Mouse (Mus musculus) MEL (cell line): ENCODE measurements at regions not wholly inside any gene's neighbourhood (a gene's known extent, or its start where the extent isn't known, plus 50 kb on each side); places are given as distances from the start of the nearest gene placed in this dataset.

ENCODE experiments used
- DNase-seq: peaks from one replicate; pipeline ENCODE4 v3.0.0; 2011; ENCODE audit warnings: low read depth, low spot score
- H3K27ac ChIP-seq: 2 replicates; pipeline ENCODE4 v1.5.1; 2012; ENCODE audit warnings: low read depth, mild to moderate bottlenecking, control low read depth, low read length, moderate library complexity; ENCODE audit not compliant: control insufficient read depth
- H3K27me3 ChIP-seq, 2 experiments: fragments of 150-350 bp in 1 of 2; sonication (generic) in 1 of 2; 2 replicates each; pipeline ENCODE4 v1.6.1; 2012; ENCODE audit warnings: low read length in 2 of 2, mild to moderate bottlenecking in 2 of 2, improper control_type of control experiment in 1 of 2, moderate library complexity in 1 of 2; ENCODE audit not compliant: insufficient read depth in 2 of 2, control insufficient read depth in 1 of 2
- H3K36me3 ChIP-seq, 2 experiments: 2 replicates each; pipeline ENCODE4 v1.6.1; 2012 to 2014; ENCODE audit warnings: low read length in 2 of 2, improper control_type of control experiment in 1 of 2, inconsistent platforms in 1 of 2, mild to moderate bottlenecking in 1 of 2; ENCODE audit not compliant: insufficient read depth in 2 of 2, control insufficient read depth in 1 of 2
- H3K4me1 ChIP-seq, 2 experiments: fragments of 150-350 bp in 1 of 2; sonication (generic) in 1 of 2; 2 replicates each; pipeline ENCODE4 v1.6.1; 2012; ENCODE audit warnings: low read length in 2 of 2, improper control_type of control experiment in 1 of 2, mild to moderate bottlenecking in 1 of 2; ENCODE audit not compliant: insufficient read depth in 2 of 2, control insufficient read depth in 1 of 2
- H3K4me3 ChIP-seq, 2 experiments: fragments of 150-350 bp in 1 of 2; sonication (generic) in 1 of 2; 2 replicates each; pipeline ENCODE4 v1.5.1; 2012; ENCODE audit warnings: low read depth in 2 of 2, low read length in 2 of 2, mild to moderate bottlenecking in 2 of 2, moderate library complexity in 2 of 2, control low read depth in 1 of 2, improper control_type of control experiment in 1 of 2; ENCODE audit not compliant: control insufficient read depth in 1 of 2, insufficient read depth in 1 of 2
- H3K79me2 ChIP-seq: 2 replicates; pipeline ENCODE4 v1.6.1; 2012; ENCODE audit warnings: mild to moderate bottlenecking, low read length, moderate library complexity; ENCODE audit not compliant: control insufficient read depth, poor library complexity, insufficient read depth
- H3K9ac ChIP-seq: 2 replicates; pipeline ENCODE4 v1.6.1; 2012; ENCODE audit warnings: low read depth, mild to moderate bottlenecking, control low read depth, low read length, moderate library complexity; ENCODE audit not compliant: control insufficient read depth, poor library complexity, severe bottlenecking
- H3K9me3 ChIP-seq: fragments of 150-350 bp; sonication (generic); replicated peaks from 2 replicates; pipeline ENCODE4 v1.6.1; 2012; ENCODE audit warnings: mild to moderate bottlenecking, low read length, improper control_type of control experiment, moderate library complexity; ENCODE audit not compliant: insufficient read depth
- E2F4 ChIP-seq: IDR thresholded peaks from 2 replicates; pipeline ENCODE4 v1.6.1; 2011; ENCODE audit warnings: low read depth, low read length, improper control_type of control experiment, borderline replicate concordance
- ELF1 ChIP-seq: IDR thresholded peaks from 2 replicates; pipeline ENCODE4 v1.6.1; 2014; ENCODE audit warnings: low read depth, mild to moderate bottlenecking, inconsistent platforms, low read length, improper control_type of control experiment, moderate library complexity
- GATA1 ChIP-seq: IDR thresholded peaks from 2 replicates; pipeline ENCODE4 v1.6.1; 2011; ENCODE audit warnings: low read depth, low read length, improper control_type of control experiment
- HCFC1 ChIP-seq: IDR thresholded peaks from 2 replicates; pipeline ENCODE4 v1.6.1; 2012; ENCODE audit warnings: low read depth, mild to moderate bottlenecking, inconsistent platforms, low read length, improper control_type of control experiment, moderate library complexity
- KAT2A ChIP-seq: conservative IDR thresholded peaks from 2 replicates; pipeline ENCODE4 v1.6.1; 2012; ENCODE audit warnings: low read depth, low read length, improper control_type of control experiment, inconsistent platforms
- MAFK ChIP-seq: IDR thresholded peaks from 2 replicates; pipeline ENCODE4 v1.6.1; 2011; ENCODE audit warnings: low read depth, mild to moderate bottlenecking, low read length, improper control_type of control experiment, borderline replicate concordance
- MXI1 ChIP-seq: IDR thresholded peaks from 2 replicates; pipeline ENCODE4 v1.6.1; 2011; ENCODE audit warnings: mild to moderate bottlenecking, low read depth, low read length, improper control_type of control experiment
- MYC ChIP-seq: IDR thresholded peaks from 2 replicates; pipeline ENCODE4 v1.6.1; 2011; ENCODE audit warnings: low read depth, mild to moderate bottlenecking, low read length, improper control_type of control experiment, moderate library complexity
- NRF1 ChIP-seq: IDR thresholded peaks from 2 replicates; pipeline ENCODE4 v1.6.1; 2014; ENCODE audit warnings: low read depth, mild to moderate bottlenecking, inconsistent platforms, low read length, improper control_type of control experiment, moderate library complexity; ENCODE audit not compliant: poor library complexity, insufficient read depth, severe bottlenecking
- POLR2A ChIP-seq, 2 experiments: IDR thresholded peaks; 2 replicates each; pipeline ENCODE4 v1.6.1; 2011 to 2012; ENCODE audit warnings: low read length in 2 of 2, mild to moderate bottlenecking in 2 of 2, control low read depth in 1 of 2, improper control_type of control experiment in 1 of 2, low read depth in 1 of 2, moderate library complexity in 1 of 2; ENCODE audit not compliant: control insufficient read depth in 1 of 2, insufficient read depth in 1 of 2, poor library complexity in 1 of 2
- RAD21 ChIP-seq: IDR thresholded peaks from 2 replicates; pipeline ENCODE4 v1.6.1; 2011; ENCODE audit warnings: mild to moderate bottlenecking, low read depth, low read length, improper control_type of control experiment
- SIN3A ChIP-seq: IDR thresholded peaks from 2 replicates; pipeline ENCODE4 v1.6.1; 2012; ENCODE audit warnings: low read length, improper control_type of control experiment, inconsistent platforms
- SMC3 ChIP-seq: IDR thresholded peaks from 2 replicates; pipeline ENCODE4 v1.6.1; 2011; ENCODE audit warnings: low read depth, low read length, improper control_type of control experiment
- ZC3H11A ChIP-seq: IDR thresholded peaks from 2 replicates; pipeline ENCODE4 v1.6.1; 2012; ENCODE audit warnings: low read depth, mild to moderate bottlenecking, inconsistent platforms, low read length, improper control_type of control experiment
- ZNF384 ChIP-seq: IDR thresholded peaks from 2 replicates; pipeline ENCODE4 v1.6.1; 2012; ENCODE audit warnings: low read depth, mild to moderate bottlenecking, inconsistent platforms, low read length, improper control_type of control experiment

GRCm38 (mm10) chr16:31536328-31536727 lies 114.2 kb downstream of the Bdh1 start:
- peaks cover 2 to 30% of the 10 kb centered on the region in 2 experiments; a peak in 3 of 4 replicates for H3K4me1 ChIP-seq
- H3K9ac ChIP-seq = no peak overlapping the region
- no peak overlapping the region for H3K27ac ChIP-seq
- TF ChIP-seq RAD21 (no peak), NRF1 (no peak), KAT2A (no peak), POLR2A (IDR thresholded peaks at IDR 0.05; ENCODE audit: control insufficient read depth in 1 of 2, insufficient read depth in 1 of 2, low read depth in 1 of 2, low read length in 2 of 2, poor library complexity in 1 of 2) (no peak), ZNF384 (no peak), MAFK (no peak), MXI1 (no peak), MYC (no peak), ELF1 (no peak), SIN3A (no peak)
- H3K4me3 ChIP-seq = no peak overlapping the region
- H3K27me3 ChIP-seq = no peaks in the 10 kb centered on the region
- no peaks in the 10 kb centered on the region for H3K79me2 ChIP-seq
- DNase-seq = no peak
- peaks cover 0 to 24% of the 10 kb centered on the region in 2 experiments; a peak in 2 of 4 replicates for H3K36me3 ChIP-seq
- H3K9me3 ChIP-seq = no peaks in the 10 kb centered on the region

GRCm38 (mm10) chr16:31538606-31539005 lies 116.5 kb downstream of the Bdh1 start:
- Histone ChIP-seq H3K9ac (no peak overlapping the region), H3K79me2 (no peaks in the 10 kb centered on the region), H3K4me3 (no peak overlapping the region), H3K9me3 (no peaks in the 10 kb centered on the region), H3K27ac (no peak overlapping the region), H3K4me1 (peaks cover 0 to 7% of the 10 kb centered on the region in 2 experiments; a peak in 3 of 4 replicates), H3K36me3 (peaks cover 0 to 5% of the 10 kb centered on the region in 2 experiments; a peak in 2 of 4 replicates), H3K27me3 (no peaks in the 10 kb centered on the region; a peak in 1 of 4 replicates)
- no peak for DNase-seq
- TF ChIP-seq HCFC1 (no peak), ZC3H11A (no peak), NRF1 (no peak)

- H3K79me2 ChIP-seq = no peaks in the 10 kb centered on the region
- TF ChIP-seq SMC3 (no peak), GATA1 (no peak), ELF1 (no peak), E2F4 (no peak)
Observed at GRCm38 (mm10) chr16:31543499-31544170, 119.6 kb upstream of the Dlg1 start.

More at GRCm38 (mm10) chr16:31543499-31544170, 119.6 kb upstream of the Dlg1 start:
- Histone ChIP-seq H3K27me3 (peaks cover 2 to 3% of the 10 kb centered on the region in 2 experiments; a peak in 2 of 4 replicates), H3K4me1 (0 out of 4 replicates have a peak, but pooled peaks cover 0 to 3% of the 10 kb centered on the region in 2 experiments), H3K4me3 (no peak overlapping the region), H3K9me3 (no peaks in the 10 kb centered on the region), H3K36me3 (no peaks in the 10 kb centered on the region), H3K27ac (no peak overlapping the region), H3K9ac (no peak overlapping the region)
- no peak for DNase-seq
